Mouse (Mus musculus) cerebellum, adult 9-11 months (tissue): ENCODE measurements at regions not wholly inside any gene's neighbourhood (a gene's known extent, or its start where the extent isn't known, plus 50 kb on each side); places are given as distances from the start of the nearest gene placed in this dataset.

Source experiments
- DNase-seq: peaks from one replicate; pipeline ENCODE4 v3.0.0; 2022

GRCm38 (mm10) chr9:68268551-68268950 is 385.0 kb upstream of the Rora start:
- peak; percentile 8 for DNase-seq

GRCm38 (mm10) chr9:68302232-68302925 is 351.2 kb upstream of the Rora start:
- no peak for DNase-seq

GRCm38 (mm10) chr9:68330721-68331120 is 322.9 kb upstream of the Rora start:
- DNase-seq = no peak

GRCm38 (mm10) chr9:68340921-68341320 is 312.7 kb upstream of the Rora start:
- DNase-seq = no peak

GRCm38 (mm10) chr9:68341511-68341910 is 312.1 kb upstream of the Rora start:
- peak; percentile 17 for DNase-seq

- DNase-seq = no peak
These were observed 306.2 kb upstream of the Rora start for GRCm38 (mm10) chr9:68347426-68347825.

- DNase-seq = no peak
These were observed 302.1 kb upstream of the Rora start for GRCm38 (mm10) chr9:68351466-68351865.

GRCm38 (mm10) chr9:68354470-68354869 is 299.1 kb upstream of the Rora start:
- DNase-seq = no peak

GRCm38 (mm10) chr9:68356078-68356477 is 297.5 kb upstream of the Rora start:
- DNase-seq = peak; percentile 8

GRCm38 (mm10) chr9:68357231-68357630 is 296.4 kb upstream of the Rora start:
- DNase-seq = peak; percentile 62

GRCm38 (mm10) chr9:68366973-68367372 is 286.6 kb upstream of the Rora start:
- DNase-seq = no peak

- DNase-seq = no peak
These were observed 286.0 kb upstream of the Rora start for GRCm38 (mm10) chr9:68367556-68367955.

GRCm38 (mm10) chr9:68372726-68373125 is 280.9 kb upstream of the Rora start:
- no peak for DNase-seq

- DNase-seq = no peak
These were observed 277.4 kb upstream of the Rora start for GRCm38 (mm10) chr9:68376222-68376621.

GRCm38 (mm10) chr9:68381871-68382270 is 271.7 kb upstream of the Rora start:
- DNase-seq = no peak

GRCm38 (mm10) chr9:68400930-68401329 is 252.7 kb upstream of the Rora start:
- peak; percentile 77 for DNase-seq

GRCm38 (mm10) chr9:68402176-68402845 is 251.3 kb upstream of the Rora start:
- peak; percentile 4 for DNase-seq

GRCm38 (mm10) chr9:68402981-68403380 is 250.6 kb upstream of the Rora start:
- DNase-seq = no peak

- no peak for DNase-seq
These were observed 250.1 kb upstream of the Rora start for GRCm38 (mm10) chr9:68403516-68403915.

GRCm38 (mm10) chr9:68409786-68410185 is 243.8 kb upstream of the Rora start:
- no peak for DNase-seq

- DNase-seq = no peak
These were observed 227.3 kb upstream of the Rora start for GRCm38 (mm10) chr9:68426286-68426685.

- no peak for DNase-seq
These were observed 190.8 kb upstream of the Rora start for GRCm38 (mm10) chr9:68462755-68463154.

- no peak for DNase-seq
These were observed 189.8 kb upstream of the Rora start for GRCm38 (mm10) chr9:68463637-68464304.

- no peak for DNase-seq
These were observed 186.9 kb upstream of the Rora start for GRCm38 (mm10) chr9:68466671-68467070.
